Mouse (Mus musculus): ENCODE results near the gene Olfr347.

Olfr347 gene

GRCm38 (mm10) chr2:36731602-36732001 lies at the start of gene Olfr347:
Olfr347 (plus strand) TSS chr2:36731902.
- DNase-seq, result no peak

- no peak for DNase-seq
Observed at GRCm38 (mm10) chr2:36685488-36685887, 46.2 kb upstream of the Olfr347 start, which contains the start of gene Olfr346. Olfr346 (plus strand) TSS chr2:36685788.

- DNase-seq, result no peak
Observed at GRCm38 (mm10) chr2:36736226-36736625, 4.5 kb downstream of the Olfr347 start.

GRCm38 (mm10) chr2:36783976-36784375 lies 52.3 kb downstream of the Olfr347 start, which contains the start of gene Olfr348:
Olfr348 (plus strand) TSS chr2:36784276.
- no peak for DNase-seq

All from lung, postnatal 4 days (tissue).